ENCODE assay signal across 9 mouse cellular contexts in genomic region chr5:31599161-31599560, GRCm38 (mm10). TPM values are rescaled to one million over a fixed set of nuclear protein-coding genes. Genes with fewer than 3 reads are reported as not detected.
A peak's percentile ranks its signal among the peaks of the same experiment; 100 is the strongest.
DNase-seq lines count a peak whose midpoint lies in the region; ATAC-seq and TF ChIP-seq lines count a peak whose summit lies in the region.
"Had no signal": no experiment of that assay in that cellular context is flagged by ENCODE, and none has a peak within 500 bp of the region (broad histone marks: within the 10 kb centered on the region; RNA-seq: fewer than 3 reads in every experiment).

No protein-coding gene starts in this region.

- TF ChIP-seq RAD21 in CH12.LX (IDR thresholded peaks at IDR 0.05; ENCODE audit: low read depth, low read length) (peak; percentile 58), MEL (IDR thresholded peaks at IDR 0.05; ENCODE audit: low read depth, low read length) (peak; percentile 76)

- peak; percentile 70 for TF ChIP-seq CTCF in liver, embryonic 14.5 days (IDR thresholded peaks at IDR 0.05; ENCODE audit: low read depth)
- peak in 1 of 2 experiments; percentile 53; a peak in 2 of 4 replicates for TF ChIP-seq CTCF in CH12.LX (conservative IDR thresholded peaks at IDR 0.05 in 1 of 2, IDR thresholded peaks at IDR 0.05 in 1 of 2; ENCODE audit: low read depth in 2 of 2, low read length in 2 of 2)
- peak; percentile 58 to 74 (median 70) for TF ChIP-seq CTCF in MEL (IDR thresholded peaks at IDR 0.05 in 2 of 3, conservative IDR thresholded peaks at IDR 0.05 in 1 of 3; ENCODE audit: control insufficient read depth in 1 of 3, insufficient read depth in 1 of 3, low read depth in 2 of 3, low read length in 3 of 3, poor library complexity in 1 of 3, severe bottlenecking in 1 of 3)

- no peak overlapping the region for H3K4me3 ChIP-seq in liver, embryonic 14.5 days (ENCODE audit: insufficient read depth in 1 of 2, low read depth in 2 of 2, low read length in 2 of 2)
- H3K4me3 ChIP-seq in liver, embryonic 11.5 days (ENCODE audit: low read depth, low read length), result no peak overlapping the region
- H3K4me3 ChIP-seq in CH12.LX (replicated peaks in 1 of 3; ENCODE audit: low read depth in 2 of 3, low read length in 2 of 3, poor library complexity in 1 of 3) (no peak overlapping the region), MEL (ENCODE audit: control insufficient read depth in 1 of 2, insufficient read depth in 1 of 2, low read depth in 2 of 2, low read length in 2 of 2) (no peak overlapping the region; a peak in 1 of 4 replicates)

- dilution Hi-C loops in CH12.LX (cut with MboI; ENCODE audit: extremely low pct_ligation_motif_present, extremely low pct_unique_long_range_greater_than_20kb, low sequenced_read_pairs), result no loop called here

- H3K9me3 ChIP-seq in liver, embryonic 14.5 days (ENCODE audit: control insufficient read depth, low read length), result no peaks in the 10 kb centered on the region
- H3K9me3 ChIP-seq in liver, embryonic 11.5 days (ENCODE audit: control insufficient read depth, low read length), result no peaks in the 10 kb centered on the region
- H3K9me3 ChIP-seq in CH12.LX (replicated peaks; ENCODE audit: low read length) (no peaks in the 10 kb centered on the region), MEL (replicated peaks; ENCODE audit: insufficient read depth, low read length) (no peaks in the 10 kb centered on the region)

- no peaks in the 10 kb centered on the region for H3K79me2 ChIP-seq in CH12.LX (replicated peaks; ENCODE audit: control insufficient read depth, extremely low read depth, insufficient read depth, poor library complexity, severe bottlenecking)
- peaks cover 31% of the 10 kb centered on the region for H3K79me2 ChIP-seq in MEL (ENCODE audit: control insufficient read depth, insufficient read depth, low read length, poor library complexity)

- H3K9ac ChIP-seq in liver, embryonic 14.5 days (replicated peaks), result no peak overlapping the region
- H3K9ac ChIP-seq in liver, embryonic 11.5 days (ENCODE audit: low read depth, low read length), result no peak overlapping the region
- H3K9ac ChIP-seq in CH12.LX (ENCODE audit: insufficient read depth, low read depth) (no peak overlapping the region), MEL (ENCODE audit: control insufficient read depth, low read depth, low read length, poor library complexity, severe bottlenecking) (no peak overlapping the region)

- whole genome bisulfite sequencing in liver, embryonic 14.5 days (ENCODE audit: insufficient replicate concordance), result 63% methylated on average over 2 of the region's 2 CpGs
- 78% methylated on average over 2 of the region's 2 CpGs for WGBS in liver, embryonic 11.5 days

- H3K27me3 ChIP-seq in liver, embryonic 14.5 days (ENCODE audit: control insufficient read depth, insufficient read depth, low read length), result no peaks in the 10 kb centered on the region
- H3K27me3 ChIP-seq in liver, embryonic 11.5 days (replicated peaks; ENCODE audit: control insufficient read depth, insufficient read depth, low read length), result no peaks in the 10 kb centered on the region
- H3K27me3 ChIP-seq in CH12.LX (replicated peaks), result no peaks in the 10 kb centered on the region
- no peaks in the 10 kb centered on the region for H3K27me3 ChIP-seq in MEL (ENCODE audit: control insufficient read depth in 1 of 2, insufficient read depth in 2 of 2, low read length in 2 of 2)

- H3K36me3 ChIP-seq in liver, embryonic 14.5 days (replicated peaks; ENCODE audit: control insufficient read depth, insufficient read depth, low read depth), result no peaks in the 10 kb centered on the region
- H3K36me3 ChIP-seq in liver, embryonic 11.5 days (ENCODE audit: control insufficient read depth, insufficient read depth, low read length), result no peaks in the 10 kb centered on the region
- no peaks in the 10 kb centered on the region for H3K36me3 ChIP-seq in CH12.LX (replicated peaks in 1 of 2; ENCODE audit: control insufficient read depth in 1 of 2, insufficient read depth in 1 of 2, low read length in 1 of 2)
- peaks cover 5 to 58% of the 10 kb centered on the region in 2 experiments; a peak in 3 of 4 replicates for H3K36me3 ChIP-seq in MEL (ENCODE audit: control insufficient read depth in 1 of 2, insufficient read depth in 2 of 2, low read length in 2 of 2)

- no peak for ATAC-seq in liver, embryonic 14.5 days (ENCODE audit: insufficient read depth)
- ATAC-seq in liver, embryonic 11.5 days (replicated peaks; ENCODE audit: low FRiP score), result no peak
- peak; percentile 39 for ATAC-seq in megakaryocyte, adult 5-6 weeks (ENCODE audit: poor library complexity, severe bottlenecking)

- TF ChIP-seq EP300 in liver, embryonic 14.5 days (IDR thresholded peaks at IDR 0.05; ENCODE audit: low read depth), result no peak
- no peak for TF ChIP-seq EP300 in CH12.LX (IDR thresholded peaks at IDR 0.05; ENCODE audit: low read length)
- TF ChIP-seq EP300 in MEL (IDR thresholded peaks at IDR 0.05; ENCODE audit: low read depth in 1 of 2, low read length in 2 of 2), result no peak

- DNase-seq in liver, embryonic 14.5 days (ENCODE audit: low read depth in 3 of 3, low spot score in 3 of 3), result no peak
- DNase-seq in liver, embryonic 11.5 days (ENCODE audit: low spot score), result no peak
- peak; percentile 35 for DNase-seq in CH12.LX (ENCODE audit: extremely low read depth)
- DNase-seq in MEL (ENCODE audit: low read depth, low spot score), result peak; percentile 72
- DNase-seq in spleen, postnatal 36 days (ENCODE audit: low spot score in 2 of 2), result no peak
- DNase-seq in layer of hippocampus, postnatal 14 days (ENCODE audit: low spot score in 2 of 2), result no peak
- DNase-seq: cerebellum, adult 9-11 months; right cerebral cortex, adult 18-20 months had no signal

- in situ Hi-C loops in CH12.LX (cut with MboI; ENCODE audit: low pct_ligation_motif_present, low pct_unique_long_range_greater_than_20kb, low sequenced_read_pairs), result loop anchor here (10.0 kb wide), 1 partner anchor 596 kb away; no protein-coding TSS in a partner anchor

- TF ChIP-seq POLR2A in CH12.LX (IDR thresholded peaks at IDR 0.05; ENCODE audit: low read depth, low read length) (no peak), MEL (IDR thresholded peaks at IDR 0.05; ENCODE audit: control insufficient read depth in 1 of 2, insufficient read depth in 1 of 2, low read depth in 1 of 2, low read length in 2 of 2, poor library complexity in 1 of 2) (no peak)

- no peak overlapping the region for H3K27ac ChIP-seq in liver, embryonic 14.5 days
- no peak overlapping the region for H3K27ac ChIP-seq in liver, embryonic 11.5 days (ENCODE audit: low read depth, low read length)
- H3K27ac ChIP-seq in CH12.LX (ENCODE audit: insufficient read depth, low read depth) (no peak overlapping the region), MEL (ENCODE audit: control insufficient read depth, low read depth, low read length) (peak overlapping the region; percentile 1; the same call in 1 of the 2 replicates)

- peaks cover 4 to 14% of the 10 kb centered on the region in 2 experiments; a peak in 2 of 4 replicates for H3K4me1 ChIP-seq in liver, embryonic 14.5 days (replicated peaks; ENCODE audit: control insufficient read depth in 2 of 2, insufficient read depth in 2 of 2, low read length in 1 of 2)
- peaks cover 10% of the 10 kb centered on the region; the same call in 1 of the 2 replicates for H3K4me1 ChIP-seq in liver, embryonic 11.5 days (replicated peaks; ENCODE audit: control insufficient read depth, insufficient read depth, low read length)
- H3K4me1 ChIP-seq in CH12.LX (ENCODE audit: control insufficient read depth in 1 of 2, insufficient read depth in 2 of 2), result peaks cover 6 to 14% of the 10 kb centered on the region in 2 experiments; a peak in 2 of 4 replicates
- peaks cover 22 to 64% of the 10 kb centered on the region in 2 experiments for H3K4me1 ChIP-seq in MEL (ENCODE audit: control insufficient read depth in 1 of 2, insufficient read depth in 2 of 2, low read length in 2 of 2)

- H3K4me2 ChIP-seq in liver, embryonic 14.5 days (ENCODE audit: low read depth), result no peak overlapping the region
- H3K4me2 ChIP-seq in liver, embryonic 11.5 days, result no peak overlapping the region
- H3K4me2 ChIP-seq in CH12.LX (ENCODE audit: insufficient read depth, low read depth, poor library complexity, severe bottlenecking), result no peak overlapping the region

TF ChIP-seq in CH12.LX, 34 proteins besides CTCF, POLR2A, EP300 and RAD21:
- no peak for TF ChIP-seq ZKSCAN1 (IDR thresholded peaks at IDR 0.05; ENCODE audit: borderline replicate concordance, low read depth, low read length)
- TF ChIP-seq MXI1 (IDR thresholded peaks at IDR 0.05; ENCODE audit: low read depth, low read length), result no peak
- TF ChIP-seq SMC3 (IDR thresholded peaks at IDR 0.05; ENCODE audit: low read depth, low read length), result peak; percentile 35
- TF ChIP-seq MAFK (IDR thresholded peaks at IDR 0.05; ENCODE audit: insufficient replicate concordance, low read length), result no peak
TF ChIP-seq in CH12.LX: peak in this region for 1.

TF ChIP-seq in MEL, 35 proteins besides CTCF, POLR2A, EP300 and RAD21 (continues in another document):
- no peak for TF ChIP-seq RCOR1 (IDR thresholded peaks at IDR 0.05; ENCODE audit: low read depth, low read length)
- no peak for TF ChIP-seq MAFK (IDR thresholded peaks at IDR 0.05; ENCODE audit: borderline replicate concordance, low read depth, low read length)
- TF ChIP-seq JUND (IDR thresholded peaks at IDR 0.05; ENCODE audit: low read depth, low read length), result no peak
- TF ChIP-seq TAL1 (IDR thresholded peaks at IDR 0.05; ENCODE audit: low read length), result no peak
- TF ChIP-seq ZMIZ1 (IDR thresholded peaks at IDR 0.05; ENCODE audit: low read depth, low read length), result no peak
- no peak for TF ChIP-seq HCFC1 (IDR thresholded peaks at IDR 0.05; ENCODE audit: low read depth, low read length)
- TF ChIP-seq SMC3 (IDR thresholded peaks at IDR 0.05; ENCODE audit: low read depth, low read length), result peak; percentile 70
- no peak for TF ChIP-seq CHD1 (IDR thresholded peaks at IDR 0.05; ENCODE audit: low read depth, low read length)
- TF ChIP-seq MYC (IDR thresholded peaks at IDR 0.05; ENCODE audit: low read depth, low read length), result 0 out of 2 replicates have a peak, but pooled peaks have one; percentile 26
- peak; percentile 68 for TF ChIP-seq ZC3H11A (IDR thresholded peaks at IDR 0.05; ENCODE audit: low read depth, low read length)

RNA-seq across cellular contexts. Expression of gene Mrpl33, which starts 2.4 kb away (rescaled TPM):
- 57.8 and 80.0 TPM in 2 replicates for polyA plus RNA-seq in liver, embryonic 14.5 days (2012; rRNA removed)
- polyA plus RNA-seq in liver, embryonic 14.5 days (2014; fragmentation: Nextera tagmentation; extraction: Ambion mirVana), result 211 and 219 TPM in 2 replicates
- 277 and 300 TPM in 2 replicates for polyA plus RNA-seq in liver, embryonic 11.5 days (2014; fragmentation: Nextera tagmentation; extraction: Ambion mirVana)
- total RNA-seq in CH12.LX (2012; rRNA removed) (168 and 236 TPM in 2 replicates), CH12.LX (2014; rRNA removed) (336 and 387 TPM in 2 replicates), MEL (2012; rRNA removed) (239 and 249 TPM in 2 replicates)
- polyA plus RNA-seq in CH12.LX (2012; ENCODE audit: insufficient read length, low read depth) (114 and 150 TPM in 2 replicates), MEL (2012; ENCODE audit: insufficient read depth in 1 of 2, insufficient read length in 2 of 2, low read depth in 1 of 2, low replicate concordance in 2 of 2, missing spikeins in 1 of 2) (100 to 1,000 TPM in 1 of 2 experiments, not detected in 1; 158 TPM)
- total RNA-seq in megakaryocyte, adult 5-6 weeks (2015), result 754 and 797 TPM in 2 replicates
- total RNA-seq in megakaryocyte, adult 5-6 weeks (2017), result 428 and 432 TPM in 2 replicates
- 100 to 1,000 TPM; 109 to 114 TPM for total RNA-seq in layer of hippocampus, postnatal 14 days (2021)

Comparison
In these comparisons a context has a peak if more than half of its experiments do, and no peak if none do; other contexts are left out.
1. DNase-seq: peak in CH12.LX (single experiment) and MEL (single experiment); none in liver, embryonic 14.5 days (0 of 3), liver, embryonic 11.5 days (single experiment), spleen, postnatal 36 days (0 of 2) and layer of hippocampus, postnatal 14 days (0 of 2).